Mouse (Mus musculus): Measurements from ENCODE around the gene Zfp992. TPM values are rescaled to one million over a fixed set of nuclear protein-coding genes. Genes with fewer than 3 reads are reported as not detected.
A peak's percentile ranks its signal among the peaks of the same experiment; 100 is the strongest.
"Not testable (repeated sequence)": the region's sequence is repeated elsewhere in the genome, so short reads cannot be mapped to it uniquely, and the experiment has no call there.

Gene Zfp992
- polyA plus RNA-seq, 1 experiment from 2014 or later, result 3.0 TPM

GRCm38 (mm10) chr4:146455321-146455721 lies 6.5 kb downstream of the Zfp992 start:
- Histone ChIP-seq H3K27me3 (no peaks in the 10 kb centered on the region), H3K4me2 (no peak overlapping the region), H3K27ac (no peak overlapping the region), H3K36me3 (replicated peaks) (0 out of 2 replicates have a peak, but pooled peaks cover 6% of the 10 kb centered on the region), H3K4me3 (replicated peaks) (no peak overlapping the region), H3K9ac (no peak overlapping the region), H3K4me1 (no peaks in the 10 kb centered on the region), H3K9me3 (peaks cover 62% of the 10 kb centered on the region)
- ATAC-seq (ENCODE audit: low FRiP score), result peak; percentile 48
- 93% methylated on average over 7 of the region's 7 CpGs for WGBS

- 69% methylated on average over 4 of the region's 4 CpGs for WGBS
- Histone ChIP-seq H3K4me2 (no peak overlapping the region), H3K27me3 (no peaks in the 10 kb centered on the region), H3K27ac (no peak overlapping the region), H3K9ac (no peak overlapping the region), H3K4me1 (no peaks in the 10 kb centered on the region), H3K36me3 (replicated peaks) (0 out of 2 replicates have a peak, but pooled peaks cover 6% of the 10 kb centered on the region), H3K9me3 (peaks cover 64% of the 10 kb centered on the region), H3K4me3 (replicated peaks) (no peak overlapping the region)
- ATAC-seq (ENCODE audit: low FRiP score), result 0 out of 2 replicates have a peak, but pooled peaks have one; percentile 15
Measured at GRCm38 (mm10) chr4:146456061-146456726, 7.4 kb downstream of the Zfp992 start.

GRCm38 (mm10) chr4:146457126-146457525 lies 8.3 kb downstream of the Zfp992 start:
- Histone ChIP-seq H3K4me2 (no peak overlapping the region), H3K27ac (no peak overlapping the region), H3K4me3 (replicated peaks) (no peak overlapping the region), H3K4me1 (no peaks in the 10 kb centered on the region), H3K9me3 (peaks cover 64% of the 10 kb centered on the region), H3K9ac (no peak overlapping the region), H3K36me3 (replicated peaks) (0 out of 2 replicates have a peak, but pooled peaks cover 6% of the 10 kb centered on the region), H3K27me3 (no peaks in the 10 kb centered on the region)
- ATAC-seq (ENCODE audit: low FRiP score), result peak; percentile 2; the same call in 1 of the 2 replicates
- 69% methylated on average over 2 of the region's 2 CpGs for WGBS

- Histone ChIP-seq H3K9ac (no peak overlapping the region), H3K4me1 (no peaks in the 10 kb centered on the region), H3K9me3 (peaks cover 61% of the 10 kb centered on the region), H3K27me3 (no peaks in the 10 kb centered on the region), H3K4me2 (no peak overlapping the region), H3K4me3 (replicated peaks) (no peak overlapping the region), H3K36me3 (replicated peaks) (0 out of 2 replicates have a peak, but pooled peaks cover 6% of the 10 kb centered on the region), H3K27ac (no peak overlapping the region)
- ATAC-seq (ENCODE audit: low FRiP score), result 0 out of 2 replicates have a peak, but pooled peaks have one; percentile 5
- WGBS, result 72% methylated on average over 1 of the region's 1 CpGs
Measured at GRCm38 (mm10) chr4:146457720-146458119, 8.9 kb downstream of the Zfp992 start.

- H3K9me3 ChIP-seq, result peaks cover 50% of the 10 kb centered on the region
- H3K27ac ChIP-seq, result not testable (repeated sequence)
- 83% methylated on average over 5 of the region's 5 CpGs for WGBS
Measured at GRCm38 (mm10) chr4:146459822-146460221, 11.0 kb downstream of the Zfp992 start.

GRCm38 (mm10) chr4:146460685-146461084 lies 11.9 kb downstream of the Zfp992 start:
- H3K27ac ChIP-seq; H3K27me3 ChIP-seq; ATAC-seq (ENCODE audit: low FRiP score); H3K4me3 ChIP-seq (replicated peaks); H3K4me2 ChIP-seq; H3K9ac ChIP-seq; H3K4me1 ChIP-seq; H3K36me3 ChIP-seq (replicated peaks): not testable (repeated sequence)
- 77% methylated on average over 5 of the region's 5 CpGs for WGBS
- H3K9me3 ChIP-seq, result peaks cover 46% of the 10 kb centered on the region

More at GRCm38 (mm10) chr4:146459822-146460221, 11.0 kb downstream of the Zfp992 start:
- ATAC-seq (ENCODE audit: low FRiP score); H3K4me3 ChIP-seq (replicated peaks); H3K36me3 ChIP-seq (replicated peaks); H3K27me3 ChIP-seq; H3K4me1 ChIP-seq; H3K4me2 ChIP-seq; H3K9ac ChIP-seq: not testable (repeated sequence)

- not testable (repeated sequence) for H3K27me3 ChIP-seq; H3K4me3 ChIP-seq (replicated peaks); H3K4me2 ChIP-seq; H3K36me3 ChIP-seq (replicated peaks); H3K4me1 ChIP-seq; H3K9ac ChIP-seq; H3K27ac ChIP-seq
- 90% methylated on average over 19 of the region's 19 CpGs for WGBS
- ATAC-seq (ENCODE audit: low FRiP score), result peak; percentile 34; the same call in 1 of the 2 replicates
- H3K9me3 ChIP-seq, result peaks cover 16% of the 10 kb centered on the region
Measured at GRCm38 (mm10) chr4:146463649-146464351, 15.0 kb downstream of the Zfp992 start.

- H3K9me3 ChIP-seq, result peaks cover 17% of the 10 kb centered on the region
- not testable (repeated sequence) for ATAC-seq (ENCODE audit: low FRiP score); H3K27me3 ChIP-seq; H3K27ac ChIP-seq; H3K4me1 ChIP-seq; H3K4me2 ChIP-seq; H3K36me3 ChIP-seq (replicated peaks); H3K4me3 ChIP-seq (replicated peaks); H3K9ac ChIP-seq
- WGBS, result 88% methylated on average over 11 of the region's 12 CpGs
Measured at GRCm38 (mm10) chr4:146469984-146470383, 21.2 kb downstream of the Zfp992 start.

- not testable (repeated sequence) for H3K27ac ChIP-seq; H3K36me3 ChIP-seq (replicated peaks); H3K9ac ChIP-seq; H3K4me2 ChIP-seq; H3K4me1 ChIP-seq; H3K4me3 ChIP-seq (replicated peaks); H3K27me3 ChIP-seq
- ATAC-seq (ENCODE audit: low FRiP score), result peak; percentile 40; the same call in 1 of the 2 replicates
- no CpG with 5 or more reads among the region's 1 CpGs for WGBS
- peaks cover 38% of the 10 kb centered on the region for H3K9me3 ChIP-seq
Measured at GRCm38 (mm10) chr4:146474181-146474580, 25.4 kb downstream of the Zfp992 start.

- not testable (repeated sequence) for H3K9ac ChIP-seq; H3K4me2 ChIP-seq; H3K36me3 ChIP-seq (replicated peaks); H3K27ac ChIP-seq; H3K4me3 ChIP-seq (replicated peaks); H3K27me3 ChIP-seq; H3K4me1 ChIP-seq
- 69% methylated on average over 73 of the region's 94 CpGs for WGBS
- peak; percentile 75 for ATAC-seq (ENCODE audit: low FRiP score)
- H3K9me3 ChIP-seq, result peaks cover 35% of the 10 kb centered on the region
Measured at GRCm38 (mm10) chr4:146474716-146475676, 26.2 kb downstream of the Zfp992 start.

- H3K27me3 ChIP-seq; ATAC-seq (ENCODE audit: low FRiP score); H3K4me3 ChIP-seq (replicated peaks); H3K4me1 ChIP-seq; H3K4me2 ChIP-seq; H3K36me3 ChIP-seq (replicated peaks); H3K9ac ChIP-seq; H3K27ac ChIP-seq: not testable (repeated sequence)
- peaks cover 43% of the 10 kb centered on the region for H3K9me3 ChIP-seq
- WGBS, result 95% methylated on average over 2 of the region's 2 CpGs
Measured at GRCm38 (mm10) chr4:146476260-146476659, 27.4 kb downstream of the Zfp992 start.

- not testable (repeated sequence) for H3K27ac ChIP-seq; H3K4me3 ChIP-seq (replicated peaks); H3K9ac ChIP-seq; H3K36me3 ChIP-seq (replicated peaks); H3K27me3 ChIP-seq; H3K4me2 ChIP-seq; ATAC-seq (ENCODE audit: low FRiP score); H3K4me1 ChIP-seq
- 79% methylated on average over 3 of the region's 3 CpGs for WGBS
- peaks cover 48% of the 10 kb centered on the region for H3K9me3 ChIP-seq
Measured at GRCm38 (mm10) chr4:146476959-146477358, 28.1 kb downstream of the Zfp992 start.

Measured in forebrain, embryonic 12.5 days (tissue).